Mouse (Mus musculus) hindbrain, embryonic 16.5 days (tissue): ENCODE results near the gene Plekha4. TPM values are rescaled to one million over a fixed set of nuclear protein-coding genes. Genes with fewer than 3 reads are reported as not detected.

Experiments used
- ATAC-seq: fragments of 200-750 bp; cut with Nextera tagmentation; 2 replicates; pipeline ENCODE4 v1.8.0; 2017; ENCODE audit warnings: moderate TSS enrichment, moderate library complexity
- H3K27ac ChIP-seq: fragments of 300-500 bp; sonication (generic); 2 replicates; pipeline ENCODE4 v1.5.1; 2014; ENCODE audit warnings: low read depth, mild to moderate bottlenecking, control low read depth, low read length, moderate library complexity
- H3K27me3 ChIP-seq: fragments of 300-500 bp; sonication (generic); replicated peaks from 2 replicates; pipeline ENCODE4 v1.6.1; 2014; ENCODE audit warnings: low read length; ENCODE audit not compliant: control insufficient read depth, insufficient read depth
- H3K36me3 ChIP-seq: fragments of 300-500 bp; sonication (generic); 2 replicates; pipeline ENCODE4 v1.6.1; 2014; ENCODE audit warnings: mild to moderate bottlenecking, low read length, moderate library complexity, mixed read lengths; ENCODE audit not compliant: control insufficient read depth, insufficient read depth
- H3K4me1 ChIP-seq: fragments of 300-500 bp; sonication (generic); 2 replicates; pipeline ENCODE4 v1.6.1; 2014; ENCODE audit warnings: low read depth, low read length; ENCODE audit not compliant: control insufficient read depth, insufficient read depth
- H3K4me2 ChIP-seq: fragments of 300-500 bp; sonication (generic); 2 replicates; pipeline ENCODE4 v1.6.1; 2014; ENCODE audit warnings: mild to moderate bottlenecking, low read length, control low read depth, moderate library complexity
- H3K4me3 ChIP-seq: fragments of 300-500 bp; sonication (generic); 2 replicates; pipeline ENCODE4 v1.5.1; 2014; ENCODE audit warnings: mild to moderate bottlenecking, low read length, control low read depth, moderate library complexity
- H3K9ac ChIP-seq: fragments of 300-500 bp; sonication (generic); 2 replicates; pipeline ENCODE4 v1.6.1; 2014; ENCODE audit warnings: low read depth, mild to moderate bottlenecking, control low read depth, low read length, moderate library complexity
- H3K9me3 ChIP-seq: fragments of 300-500 bp; sonication (generic); 2 replicates; pipeline ENCODE4 v1.6.1; 2014; ENCODE audit warnings: mild to moderate bottlenecking, low read length, moderate library complexity; ENCODE audit not compliant: control insufficient read depth
- WGBS: fragments of 180-500 bp; shearing (Covaris S2); extraction: QIAGEN DNeasy Blood & Tissue Kit; methylation state at CpG from one replicate; pipeline ENCODE4 v1.1.7; 2014; 5-methylcytosine and 5-hydroxymethylcytosine counted together
- polyA plus RNA-seq: library from polyadenylated mRNA; unstranded; fragments of >200 nt; fragmentation: Nextera tagmentation; extraction: Ambion mirVana; gene quantifications from 2 replicates; pipeline ENCODE4 v1.2.1, GENCODE M21; 2015

Gene Plekha4
- polyA plus RNA-seq, 1 experiment from 2014 or later: 2.2 TPM

- Histone ChIP-seq H3K27ac (peak overlapping the region; percentile 79), H3K4me1 (peaks cover 21% of the 10 kb centered on the region), H3K9ac (peak overlapping the region; percentile 60; the same call in 1 of the 2 replicates), H3K4me2 (peak overlapping the region; percentile 90), H3K4me3 (peak overlapping the region; percentile 51), H3K36me3 (no peaks in the 10 kb centered on the region), H3K27me3 (no peaks in the 10 kb centered on the region), H3K9me3 (no peaks in the 10 kb centered on the region)
- 81% methylated on average over 10 of the region's 10 CpGs for WGBS
- no peak for ATAC-seq
Observed at GRCm38 (mm10) chr7:45568601-45569473, 42.7 kb downstream of the Plekha4 start.

- Histone ChIP-seq H3K4me2 (peak within 1 kb of the TSS; percentile 84), H3K27ac (peak within 1 kb of the TSS; percentile 91), H3K4me1 (peaks cover 21% of the 10 kb centered on the region), H3K4me3 (peak within 1 kb of the TSS; percentile 76), H3K9me3 (no peaks in the 10 kb centered on the region), H3K36me3 (no peaks in the 10 kb centered on the region), H3K9ac (peak within 1 kb of the TSS; percentile 94), H3K27me3 (no peaks in the 10 kb centered on the region)
- 2% methylated on average over 36 of the region's 42 CpGs for WGBS
- peak; percentile 72 for ATAC-seq
Observed at GRCm38 (mm10) chr7:45570103-45570741, 44.1 kb downstream of the Plekha4 start, which contains the start of gene Bcat2. Gene Bcat2, plus strand, starts transcription at chr7:45570153.

GRCm38 (mm10) chr7:45571966-45572365 lies 45.8 kb downstream of the Plekha4 start:
- Histone ChIP-seq H3K36me3 (peaks cover 4% of the 10 kb centered on the region; the same call in 1 of the 2 replicates), H3K4me2 (no peak overlapping the region), H3K4me3 (no peak overlapping the region), H3K9me3 (no peaks in the 10 kb centered on the region), H3K9ac (no peak overlapping the region), H3K27me3 (no peaks in the 10 kb centered on the region), H3K27ac (no peak overlapping the region), H3K4me1 (peaks cover 21% of the 10 kb centered on the region)
- ATAC-seq: no peak
- 58% methylated on average over 1 of the region's 1 CpGs for WGBS

GRCm38 (mm10) chr7:45573954-45574353 lies 47.8 kb downstream of the Plekha4 start:
- ATAC-seq: no peak
- peaks cover 4% of the 10 kb centered on the region; the same call in 1 of the 2 replicates for H3K36me3 ChIP-seq
- 81% methylated on average over 8 of the region's 8 CpGs for WGBS
- H3K27me3 ChIP-seq: no peaks in the 10 kb centered on the region
- no peak overlapping the region for H3K27ac ChIP-seq
- H3K4me3 ChIP-seq: no peak overlapping the region
- peaks cover 9% of the 10 kb centered on the region for H3K4me1 ChIP-seq
- no peak overlapping the region for H3K4me2 ChIP-seq
- no peak overlapping the region for H3K9ac ChIP-seq
- H3K9me3 ChIP-seq: no peaks in the 10 kb centered on the region

GRCm38 (mm10) chr7:45574472-45575379 lies 48.6 kb downstream of the Plekha4 start:
- H3K4me1 ChIP-seq: peaks cover 9% of the 10 kb centered on the region
- 82% methylated on average over 15 of the region's 15 CpGs for WGBS

GRCm38 (mm10) chr7:45585923-45586322 lies 59.8 kb downstream of the Plekha4 start:
- no peak overlapping the region for H3K4me2 ChIP-seq
- H3K27me3 ChIP-seq: no peaks in the 10 kb centered on the region
- no peak overlapping the region for H3K4me3 ChIP-seq
- peaks cover 5% of the 10 kb centered on the region; the same call in 1 of the 2 replicates for H3K4me1 ChIP-seq
- H3K27ac ChIP-seq: no peak overlapping the region
- ATAC-seq: no peak
- no peak overlapping the region for H3K9ac ChIP-seq
- H3K9me3 ChIP-seq: no peaks in the 10 kb centered on the region
- 92% methylated on average over 6 of the region's 6 CpGs for WGBS
- peaks cover 3% of the 10 kb centered on the region; the same call in 1 of the 2 replicates for H3K36me3 ChIP-seq

More at GRCm38 (mm10) chr7:45574472-45575379, 48.6 kb downstream of the Plekha4 start:
- ATAC-seq: no peak
- no peak overlapping the region for H3K4me2 ChIP-seq
- no peaks in the 10 kb centered on the region for H3K27me3 ChIP-seq
- H3K4me3 ChIP-seq: no peak overlapping the region
- H3K36me3 ChIP-seq: peaks cover 4% of the 10 kb centered on the region; the same call in 1 of the 2 replicates
- no peak overlapping the region for H3K27ac ChIP-seq
- no peaks in the 10 kb centered on the region for H3K9me3 ChIP-seq
- H3K9ac ChIP-seq: peak overlapping the region; percentile 22; the same call in 1 of the 2 replicates

GRCm38 (mm10) chr7:45587631-45588592 lies 61.8 kb downstream of the Plekha4 start:
- 93% methylated on average over 23 of the region's 23 CpGs for WGBS
- no peak overlapping the region for H3K9ac ChIP-seq
- peaks cover 5% of the 10 kb centered on the region; the same call in 1 of the 2 replicates for H3K4me1 ChIP-seq
- no peaks in the 10 kb centered on the region for H3K27me3 ChIP-seq
- H3K9me3 ChIP-seq: no peaks in the 10 kb centered on the region
- H3K4me3 ChIP-seq: no peak overlapping the region
- H3K36me3 ChIP-seq: peaks cover 2% of the 10 kb centered on the region; the same call in 1 of the 2 replicates
- H3K4me2 ChIP-seq: no peak overlapping the region
- no peak for ATAC-seq
- no peak overlapping the region for H3K27ac ChIP-seq

- WGBS: 5% methylated on average over 19 of the region's 19 CpGs
- peak; percentile 99 for ATAC-seq
- Histone ChIP-seq H3K27ac (peak overlapping the region; percentile 70), H3K4me2 (peak overlapping the region; percentile 74), H3K36me3 (peaks cover 2% of the 10 kb centered on the region; the same call in 1 of the 2 replicates), H3K9me3 (no peaks in the 10 kb centered on the region), H3K4me1 (peaks cover 5% of the 10 kb centered on the region; the same call in 1 of the 2 replicates), H3K9ac (peak overlapping the region; percentile 68), H3K27me3 (no peaks in the 10 kb centered on the region), H3K4me3 (peak overlapping the region; percentile 42)
Observed at GRCm38 (mm10) chr7:45589173-45589572, 63.0 kb downstream of the Plekha4 start.
